Mouse (Mus musculus) frontal cortex, postnatal 36 days (tissue): ENCODE measurements at regions not wholly inside any gene's neighbourhood (a gene's known extent, or its start where the extent isn't known, plus 50 kb on each side); places are given as distances from the start of the nearest gene placed in this dataset.
"Not testable (repeated sequence)": the region's sequence is repeated elsewhere in the genome, so short reads cannot be mapped to it uniquely, and the experiment has no call there.

Experiments
- DNase-seq, 2 experiments: peaks; one replicate each; pipeline ENCODE4 v3.0.0; 2022; ENCODE audit warnings: low spot score in 2 of 2

GRCm38 (mm10) chr4:153616058-153616457 lies 133.4 kb upstream of the Ajap1 start:
- DNase-seq = no peak

DNA sequence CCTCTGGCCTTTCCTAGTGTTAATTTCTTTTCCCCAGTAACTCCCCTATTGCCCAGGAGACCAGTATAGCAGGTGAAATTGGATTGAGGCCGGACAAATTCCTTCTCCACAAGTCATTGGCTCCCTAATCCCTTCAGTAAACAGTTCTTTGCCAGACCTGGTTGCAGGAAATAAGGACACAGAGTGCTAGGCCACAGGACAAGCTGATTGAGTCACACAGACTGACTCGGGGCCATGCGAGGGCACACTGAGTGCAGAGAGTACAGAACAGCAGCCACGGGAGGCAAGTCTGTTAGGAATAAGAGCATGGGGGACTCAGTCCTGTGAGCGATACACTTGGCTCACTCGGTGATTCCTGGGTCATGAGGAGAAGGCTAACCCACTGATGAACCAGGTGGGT lies 134.3 kb upstream of the Ajap1 start:
- DNase-seq = no peak

GRCm38 (mm10) chr4:153620871-153621270 lies 138.3 kb upstream of the Ajap1 start:
- no peak for DNase-seq

- DNase-seq = no peak
Observed at GRCm38 (mm10) chr4:153631161-153631560, 148.6 kb upstream of the Ajap1 start.

GRCm38 (mm10) chr4:153632056-153632455 lies 149.4 kb upstream of the Ajap1 start:
- no peak for DNase-seq

GRCm38 (mm10) chr4:153632551-153632950 lies 149.9 kb upstream of the Ajap1 start:
- no peak for DNase-seq

DNA sequence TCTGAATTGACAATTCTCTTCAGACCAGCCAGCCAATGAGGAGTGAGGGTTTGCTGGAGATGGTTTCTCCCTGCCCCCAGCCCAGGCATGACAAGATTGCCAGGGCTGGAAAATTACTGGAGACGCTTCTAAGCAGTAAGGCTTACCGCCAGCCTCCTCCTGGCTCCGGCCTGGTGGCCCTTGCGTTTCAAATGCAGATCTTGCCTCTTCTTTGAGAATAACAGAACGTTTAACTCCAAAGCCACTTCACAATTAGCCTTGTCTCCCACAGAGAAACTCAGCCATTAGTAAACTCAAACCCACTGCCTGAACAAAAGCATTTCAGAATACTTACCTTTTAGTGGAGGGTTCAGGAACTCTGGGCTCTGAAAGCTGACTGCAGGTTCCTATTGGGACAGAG lies 150.6 kb upstream of the Ajap1 start:
- DNase-seq = peak; percentile 26 to 30

- DNase-seq = no peak
Observed at GRCm38 (mm10) chr4:153634221-153634881, 151.7 kb upstream of the Ajap1 start.

DNA sequence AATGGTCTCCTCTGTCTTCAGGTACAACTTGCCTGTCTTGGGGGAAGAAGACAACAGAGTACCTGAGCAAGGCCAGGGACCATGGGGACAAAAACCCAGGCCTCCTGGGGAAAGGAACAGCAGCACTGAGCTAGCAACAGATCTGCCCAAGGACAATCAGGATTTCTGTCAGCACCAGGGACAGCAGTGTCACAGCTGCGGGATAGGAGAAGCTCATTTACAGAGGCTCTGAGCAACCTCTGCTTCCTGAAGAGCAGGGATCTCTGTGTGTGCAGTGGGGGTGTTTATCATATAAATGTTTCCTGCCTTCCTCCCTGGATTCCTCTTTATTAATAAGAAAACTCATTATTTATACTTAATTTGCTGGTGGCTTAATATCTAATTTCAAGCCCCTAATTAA lies 155.4 kb upstream of the Ajap1 start:
- no peak for DNase-seq

- DNase-seq = no peak
Observed at GRCm38 (mm10) chr4:153651849-153652248, 169.2 kb upstream of the Ajap1 start.

- DNase-seq = peak; percentile 34 to 48
Observed at GRCm38 (mm10) chr4:153652841-153653240, 170.2 kb upstream of the Ajap1 start.

GRCm38 (mm10) chr4:153662731-153663130 lies 180.1 kb upstream of the Ajap1 start:
- DNase-seq = no peak

GRCm38 (mm10) chr4:153666626-153667236 lies 184.1 kb upstream of the Ajap1 start:
- not testable (repeated sequence) for DNase-seq

GRCm38 (mm10) chr4:153669070-153669469 lies 186.5 kb upstream of the Ajap1 start:
- DNase-seq = no peak

GRCm38 (mm10) chr4:153670216-153670615 lies 187.6 kb upstream of the Ajap1 start:
- no peak for DNase-seq

DNA sequence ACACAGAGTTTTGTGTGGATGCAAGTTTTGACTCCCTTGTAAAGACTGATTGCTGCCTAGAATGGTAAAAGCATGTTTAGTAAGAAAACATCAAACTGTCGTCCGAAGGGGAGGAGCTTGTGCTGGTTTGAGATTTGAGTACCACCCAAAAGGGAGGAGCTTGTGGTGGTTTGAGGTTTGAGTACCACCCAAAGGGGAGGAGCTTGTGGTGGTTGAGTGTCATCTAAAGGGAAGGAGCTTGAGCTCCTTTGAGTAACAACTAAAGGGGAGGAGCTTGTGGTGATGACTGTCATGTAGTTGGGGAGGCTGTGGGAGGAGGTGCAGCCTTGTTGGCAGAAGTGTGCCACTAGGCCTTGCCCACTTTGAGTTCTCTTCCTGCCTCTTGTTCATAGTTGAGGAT lies 192.8 kb upstream of the Ajap1 start:
- no peak for DNase-seq

DNA sequence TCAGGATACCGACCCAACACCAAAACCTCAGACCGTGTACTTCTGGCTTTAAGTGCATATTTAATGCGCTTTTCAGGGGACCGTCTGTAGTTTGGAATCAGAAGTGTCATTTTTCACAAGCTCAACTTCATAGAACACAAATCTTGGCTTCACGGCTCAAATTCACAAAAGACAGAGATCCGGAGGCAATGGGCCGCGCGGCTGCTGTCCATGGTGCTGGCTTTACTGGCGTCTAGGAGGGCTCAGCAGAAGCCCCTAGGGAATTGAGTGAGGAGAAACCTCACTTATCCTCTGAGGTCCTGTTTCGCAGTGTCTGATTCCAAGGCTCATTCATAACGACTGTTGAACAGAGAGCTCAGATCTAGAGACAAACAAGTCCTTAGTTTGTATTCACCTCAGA lies 196.5 kb upstream of the Ajap1 start:
- DNase-seq = no peak

DNA sequence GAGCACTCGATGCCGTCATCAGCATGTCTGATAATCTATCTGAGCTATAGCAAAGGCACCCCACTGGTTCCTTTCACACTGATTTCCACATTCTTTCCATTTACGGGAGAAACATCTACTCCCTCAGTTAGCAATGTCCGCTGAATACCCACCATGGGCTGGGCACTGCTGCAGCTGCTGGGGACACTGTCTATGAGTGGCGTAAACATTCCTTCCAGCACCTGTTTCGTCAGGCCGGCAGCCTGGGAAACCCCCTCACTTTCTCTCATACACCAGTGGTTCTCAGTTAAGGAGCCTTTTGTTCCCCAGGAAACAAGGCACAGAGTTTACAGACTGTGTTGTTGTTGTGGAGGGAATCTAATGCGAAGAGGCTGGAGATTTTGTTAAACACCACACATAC lies 205.8 kb upstream of the Ajap1 start:
- no peak for DNase-seq

GRCm38 (mm10) chr4:153693881-153694280 lies 211.3 kb upstream of the Ajap1 start:
- no peak for DNase-seq

DNA sequence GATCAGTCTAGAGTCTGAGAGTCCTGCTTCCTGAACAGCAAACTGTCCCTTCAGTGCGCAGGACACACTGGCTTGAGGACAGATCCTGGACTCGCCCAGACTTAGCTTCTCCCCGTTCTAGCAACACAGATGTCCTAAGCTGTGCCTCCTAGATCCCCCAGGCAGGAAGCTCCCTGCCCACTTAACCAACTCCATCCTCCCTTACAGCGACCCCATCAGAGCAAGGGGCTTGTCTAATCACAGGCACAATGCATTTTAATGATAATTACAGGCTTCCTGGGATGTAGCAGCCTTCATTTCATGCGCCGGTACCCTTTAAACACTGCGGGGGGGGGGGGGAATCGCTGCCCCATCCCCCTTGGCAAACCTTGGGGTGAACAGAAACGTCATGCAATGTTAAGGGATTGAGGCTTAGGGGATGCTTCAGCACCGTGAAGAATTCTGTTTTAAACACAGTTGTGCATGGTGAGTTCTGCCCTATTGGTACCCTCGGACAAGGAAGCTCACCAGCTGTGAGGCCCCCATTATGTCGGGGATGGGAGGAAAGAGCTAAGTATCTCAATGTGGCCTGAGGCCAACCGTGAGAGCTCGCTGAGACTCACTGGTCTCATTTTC lies 213.9 kb upstream of the Ajap1 start:
- no peak for DNase-seq

DNA sequence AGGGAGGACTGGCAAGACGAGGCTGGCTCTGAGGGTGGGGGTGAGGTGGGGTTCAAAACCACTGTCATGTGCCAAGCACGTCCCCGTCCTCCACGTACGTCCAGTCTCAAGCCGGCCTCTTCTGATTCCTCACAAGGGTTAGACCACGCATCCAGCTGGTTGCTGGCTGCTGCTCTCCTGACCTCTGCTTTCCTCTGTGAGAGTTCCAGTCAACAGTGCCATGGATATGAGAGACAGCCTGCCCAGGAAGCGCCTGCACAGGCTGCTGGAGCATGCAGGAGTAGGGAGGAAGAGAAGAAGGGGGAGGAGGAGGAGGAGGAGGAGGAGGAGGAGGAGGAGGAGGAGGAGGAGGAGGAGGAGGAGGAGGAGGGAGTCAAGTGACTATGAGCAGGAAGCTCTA lies 224.6 kb upstream of the Ajap1 start:
- DNase-seq = no peak

GRCm38 (mm10) chr4:153714995-153715645 lies 232.5 kb upstream of the Ajap1 start:
- DNase-seq = no peak

- DNase-seq = peak in 1 of 2 experiments; percentile 6
Observed at GRCm38 (mm10) chr4:153717273-153717672, 234.7 kb upstream of the Ajap1 start.
